Mouse (Mus musculus) testis, adult 2 months (tissue): ENCODE measurements at regions not wholly inside any gene's neighbourhood (a gene's known extent, or its start where the extent isn't known, plus 50 kb on each side); places are given as distances from the start of the nearest gene placed in this dataset.

Experiments
- H3K27ac ChIP-seq: fragments of 200-500 bp; 2 replicates; pipeline ENCODE4 v1.5.1; 2012; ENCODE audit warnings: low read depth, low read length; ENCODE audit not compliant: control insufficient read depth, insufficient read depth
- H3K27me3 ChIP-seq: fragments of 200-500 bp; 2 replicates; pipeline ENCODE4 v1.6.1; 2012; ENCODE audit warnings: mild to moderate bottlenecking, low read length, moderate library complexity; ENCODE audit not compliant: control insufficient read depth, insufficient read depth
- H3K36me3 ChIP-seq: fragments of 200-500 bp; 2 replicates; pipeline ENCODE4 v1.6.1; 2012; ENCODE audit warnings: mild to moderate bottlenecking, low read length; ENCODE audit not compliant: control insufficient read depth, insufficient read depth
- H3K4me1 ChIP-seq: fragments of 200-500 bp; 2 replicates; pipeline ENCODE4 v1.6.1; 2012; ENCODE audit warnings: low read length; ENCODE audit not compliant: control insufficient read depth, insufficient read depth
- H3K4me3 ChIP-seq: fragments of 200-500 bp; 2 replicates; pipeline ENCODE4 v1.5.1; 2012; ENCODE audit warnings: low read depth, mild to moderate bottlenecking, low read length, moderate library complexity, mixed read lengths; ENCODE audit not compliant: control insufficient read depth
- CTCF ChIP-seq: fragments of 200-500 bp; IDR thresholded peaks from 2 replicates; pipeline ENCODE4 v1.5.1; 2012; ENCODE audit warnings: low read depth, mild to moderate bottlenecking, inconsistent platforms, low read length, moderate library complexity; ENCODE audit not compliant: control insufficient read depth, insufficient read depth, insufficient replicate concordance
- POLR2A ChIP-seq: fragments of 200-500 bp; IDR thresholded peaks from 2 replicates; pipeline ENCODE4 v1.6.1; 2012; ENCODE audit warnings: low read depth, mild to moderate bottlenecking, inconsistent platforms, low read length, moderate library complexity; ENCODE audit not compliant: control insufficient read depth

GRCm38 (mm10) chr3:117412896-117413747, 52.4 kb upstream of the Plppr4 start:
- TF ChIP-seq POLR2A = no peak
- TF ChIP-seq CTCF = no peak

More at GRCm38 (mm10) chr3:117412896-117413747, 52.4 kb upstream of the Plppr4 start:
- Histone ChIP-seq H3K4me3 (no peak overlapping the region), H3K36me3 (no peaks in the 10 kb centered on the region), H3K27ac (peak overlapping the region; percentile 69), H3K4me1 (no peaks in the 10 kb centered on the region), H3K27me3 (no peaks in the 10 kb centered on the region)
